Mouse (Mus musculus): ENCODE measurements around the gene Nr2e1.

Nr2e1 gene

GRCm38 (mm10) chr10:42546507-42546906 is 36.9 kb downstream of the Nr2e1 start:
- no peak for DNase-seq (ENCODE audit: low spot score)

- DNase-seq (ENCODE audit: low spot score), result no peak
These were observed 37.5 kb downstream of the Nr2e1 start for GRCm38 (mm10) chr10:42545707-42546503.

GRCm38 (mm10) chr10:42537571-42538316 is 45.7 kb downstream of the Nr2e1 start:
- DNase-seq (ENCODE audit: low spot score), result no peak

- DNase-seq (ENCODE audit: low spot score), result no peak
These were observed 49.5 kb downstream of the Nr2e1 start for GRCm38 (mm10) chr10:42533836-42534453.

- no peak for DNase-seq (ENCODE audit: low spot score)
These were observed 57.8 kb downstream of the Nr2e1 start for GRCm38 (mm10) chr10:42525682-42526081.

- no peak for DNase-seq (ENCODE audit: low spot score)
These were observed 59.8 kb downstream of the Nr2e1 start for GRCm38 (mm10) chr10:42523556-42524162.

- no peak for DNase-seq (ENCODE audit: low spot score)
These were observed 60.5 kb downstream of the Nr2e1 start for GRCm38 (mm10) chr10:42522912-42523311.

- no peak for DNase-seq (ENCODE audit: low spot score)
These were observed 62.0 kb downstream of the Nr2e1 start for GRCm38 (mm10) chr10:42521315-42521981.

- no peak for DNase-seq (ENCODE audit: low spot score)
These were observed 65.1 kb downstream of the Nr2e1 start for GRCm38 (mm10) chr10:42518363-42518762.

- DNase-seq (ENCODE audit: low spot score), result no peak
These were observed 69.3 kb downstream of the Nr2e1 start for GRCm38 (mm10) chr10:42514125-42514524.
